Mouse (Mus musculus): Measurements from ENCODE around the gene Tubgcp5.

DNA sequence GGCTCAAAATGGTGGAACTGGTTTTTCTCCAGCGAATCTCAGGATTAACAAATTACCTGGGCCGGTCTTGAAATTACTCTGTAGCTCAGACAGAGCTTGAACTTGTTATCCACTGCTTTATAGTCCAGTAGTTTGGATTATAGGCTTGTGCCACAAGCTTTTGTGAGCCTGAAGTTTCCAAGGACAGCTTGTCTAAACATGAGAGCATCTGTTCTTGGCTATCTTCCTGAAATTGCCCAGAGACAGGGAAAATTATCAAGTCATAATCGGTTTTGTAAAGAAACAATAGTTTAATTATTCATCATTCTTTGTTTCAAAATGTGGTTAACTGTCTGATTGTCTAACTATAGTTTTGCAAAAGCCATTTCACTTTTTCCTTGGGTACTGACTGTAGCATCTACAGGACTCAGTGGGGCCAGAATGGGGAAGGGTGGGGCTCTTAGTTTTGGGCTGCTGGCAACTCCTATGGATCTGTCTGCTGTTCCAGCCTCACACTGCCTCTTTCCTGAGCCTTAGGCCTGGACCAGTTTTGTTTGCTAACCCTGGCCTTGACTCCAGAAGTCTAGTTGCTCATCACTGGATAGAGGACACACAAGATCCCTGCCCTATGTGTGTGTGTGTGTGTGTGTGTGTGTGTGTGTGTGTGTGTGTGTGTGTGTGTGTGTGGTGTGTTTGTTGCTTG is 65.0 kb downstream of the Tubgcp5 start:
- TF ChIP-seq CTCF (conservative IDR thresholded peaks at IDR 0.05; ENCODE audit: low read length) (no peak), NANOG (IDR thresholded peaks at IDR 0.05; ENCODE audit: borderline replicate concordance, low read length) (no peak)
